Mouse (Mus musculus) midbrain, embryonic 11.5 days (tissue): ENCODE data around the gene Prss30. TPM values are rescaled to one million over a fixed set of nuclear protein-coding genes. Genes with fewer than 3 reads are reported as not detected.

Experiments
- ATAC-seq: fragments of 200-750 bp; cut with Nextera tagmentation; 2 replicates; pipeline ENCODE4 v1.8.0; 2017; ENCODE audit warnings: moderate TSS enrichment, moderate library complexity; ENCODE audit not compliant: low FRiP score
- DNase-seq: peaks from one replicate; pipeline ENCODE4 v3.0.0; 2015; ENCODE audit warnings: low spot score; ENCODE audit errors: missing footprints
- H3K27ac ChIP-seq: fragments of 300-500 bp; sonication (generic); 2 replicates; pipeline ENCODE4 v1.5.1; 2014; ENCODE audit warnings: low read depth, low read length
- H3K27me3 ChIP-seq: fragments of 300-500 bp; sonication (generic); 2 replicates; pipeline ENCODE4 v1.6.1; 2014; ENCODE audit warnings: mild to moderate bottlenecking, low read length, moderate library complexity, mixed read lengths; ENCODE audit not compliant: control insufficient read depth, insufficient read depth
- H3K36me3 ChIP-seq: fragments of 300-500 bp; sonication (generic); 2 replicates; pipeline ENCODE4 v1.6.1; 2014; ENCODE audit warnings: mild to moderate bottlenecking, low read length, moderate library complexity, mixed read lengths; ENCODE audit not compliant: control insufficient read depth, insufficient read depth
- H3K4me1 ChIP-seq: fragments of 300-500 bp; sonication (generic); 2 replicates; pipeline ENCODE4 v1.6.1; 2014; ENCODE audit warnings: low read length; ENCODE audit not compliant: control insufficient read depth, insufficient read depth
- H3K4me2 ChIP-seq: fragments of 300-500 bp; sonication (generic); 2 replicates; pipeline ENCODE4 v1.6.1; 2014; ENCODE audit warnings: mild to moderate bottlenecking, moderate library complexity
- H3K4me3 ChIP-seq: fragments of 300-500 bp; sonication (generic); 2 replicates; pipeline ENCODE4 v1.5.1; 2014; ENCODE audit warnings: low read depth, low read length
- H3K9ac ChIP-seq: fragments of 300-500 bp; sonication (generic); 2 replicates; pipeline ENCODE4 v1.6.1; 2014; ENCODE audit warnings: low read length
- H3K9me3 ChIP-seq: fragments of 300-500 bp; sonication (generic); 2 replicates; pipeline ENCODE4 v1.6.1; 2016; ENCODE audit warnings: low read length; ENCODE audit not compliant: control insufficient read depth
- WGBS: fragments of 180-500 bp; shearing (Covaris S2); extraction: QIAGEN DNeasy Blood & Tissue Kit; methylation state at CpG from one replicate; pipeline ENCODE4 v1.1.7; 2014; 5-methylcytosine and 5-hydroxymethylcytosine counted together
- polyA plus RNA-seq: library from polyadenylated mRNA; unstranded; fragments of >200 nt; fragmentation: Nextera tagmentation; extraction: Ambion mirVana; gene quantifications from 2 replicates; pipeline ENCODE4 v1.2.1, GENCODE M21; 2014

Gene Prss30
- polyA plus RNA-seq, 1 experiment from 2014 or later, result not detected

DNA sequence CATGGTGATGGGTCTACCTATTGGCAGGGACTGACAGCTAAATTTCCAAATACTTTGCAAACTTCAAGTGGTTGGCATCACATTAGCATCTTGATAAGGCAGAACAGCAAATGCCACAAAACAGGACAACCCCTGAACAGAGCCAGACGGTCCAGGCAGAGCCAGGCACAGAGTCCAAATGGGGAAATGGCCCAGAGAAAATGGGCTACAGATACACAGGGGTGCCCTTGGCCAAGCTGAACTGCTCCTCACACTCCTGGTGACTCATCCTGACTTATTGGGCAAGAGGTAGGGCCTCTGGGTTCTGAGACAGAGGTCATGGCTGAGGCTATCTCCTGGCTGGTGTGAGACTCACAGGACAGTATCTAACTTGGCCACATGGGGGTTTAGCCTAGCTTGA lies 27.0 kb upstream of the Prss30 start:
- Histone ChIP-seq H3K4me1 (no peaks in the 10 kb centered on the region), H3K9ac (no peak overlapping the region), H3K27ac (no peak overlapping the region), H3K4me3 (no peak overlapping the region), H3K9me3 (no peaks in the 10 kb centered on the region), H3K36me3 (no peaks in the 10 kb centered on the region), H3K27me3 (no peaks in the 10 kb centered on the region), H3K4me2 (no peak overlapping the region)
- 78% methylated on average over 1 of the region's 1 CpGs for WGBS
- ATAC-seq, result no peak
- no peak for DNase-seq

DNA sequence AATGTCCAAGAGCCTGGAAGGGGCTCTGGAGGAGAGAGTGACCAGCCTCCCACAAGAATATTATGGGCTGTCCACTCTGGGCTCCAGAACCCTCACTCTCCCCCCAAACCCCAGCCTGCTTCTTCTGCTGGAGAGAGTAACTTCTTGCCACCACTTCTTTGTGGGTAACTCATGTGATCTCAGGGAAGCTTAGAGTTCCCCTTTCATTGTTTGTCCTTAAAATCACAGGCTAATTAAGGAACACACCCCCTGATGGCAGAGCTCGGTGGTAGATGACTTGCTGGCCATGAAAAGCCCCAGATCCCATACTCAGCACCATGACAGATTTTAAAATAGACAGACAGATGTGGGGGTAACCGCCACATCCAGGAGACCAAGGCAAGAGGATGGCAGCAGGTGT lies 26.6 kb upstream of the Prss30 start:
- WGBS, result 59% methylated on average over 2 of the region's 2 CpGs
- Histone ChIP-seq H3K27me3 (no peaks in the 10 kb centered on the region), H3K9me3 (no peaks in the 10 kb centered on the region), H3K4me3 (no peak overlapping the region), H3K36me3 (no peaks in the 10 kb centered on the region), H3K4me1 (no peaks in the 10 kb centered on the region), H3K4me2 (no peak overlapping the region), H3K27ac (no peak overlapping the region), H3K9ac (no peak overlapping the region)
- no peak for DNase-seq
- no peak for ATAC-seq

DNA sequence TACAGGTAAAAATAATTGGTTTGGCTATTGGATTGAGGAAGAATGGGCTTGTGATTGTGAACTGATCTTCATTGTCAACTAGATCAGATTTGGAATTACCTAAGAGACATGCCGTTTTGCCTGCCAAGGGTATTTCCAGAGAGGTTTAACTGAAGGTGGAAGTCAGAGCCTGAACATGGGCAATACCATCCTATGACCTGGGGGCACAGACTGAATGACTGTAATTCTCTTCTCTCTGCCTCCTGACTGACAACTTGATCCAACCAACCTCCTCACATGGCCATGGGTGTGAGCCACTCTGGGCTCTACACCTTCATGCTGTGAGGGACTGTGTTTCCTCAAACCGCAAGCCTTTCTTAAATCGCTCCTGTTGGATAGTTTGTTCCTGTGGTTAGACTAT lies 24.7 kb upstream of the Prss30 start:
- Histone ChIP-seq H3K9me3 (no peaks in the 10 kb centered on the region), H3K4me2 (no peak overlapping the region), H3K27ac (no peak overlapping the region), H3K27me3 (no peaks in the 10 kb centered on the region), H3K9ac (no peak overlapping the region), H3K4me3 (no peak overlapping the region), H3K36me3 (no peaks in the 10 kb centered on the region), H3K4me1 (no peaks in the 10 kb centered on the region)
- DNase-seq (no peak), ATAC-seq (no peak)
- WGBS, result 95% methylated on average over 3 of the region's 3 CpGs

DNA sequence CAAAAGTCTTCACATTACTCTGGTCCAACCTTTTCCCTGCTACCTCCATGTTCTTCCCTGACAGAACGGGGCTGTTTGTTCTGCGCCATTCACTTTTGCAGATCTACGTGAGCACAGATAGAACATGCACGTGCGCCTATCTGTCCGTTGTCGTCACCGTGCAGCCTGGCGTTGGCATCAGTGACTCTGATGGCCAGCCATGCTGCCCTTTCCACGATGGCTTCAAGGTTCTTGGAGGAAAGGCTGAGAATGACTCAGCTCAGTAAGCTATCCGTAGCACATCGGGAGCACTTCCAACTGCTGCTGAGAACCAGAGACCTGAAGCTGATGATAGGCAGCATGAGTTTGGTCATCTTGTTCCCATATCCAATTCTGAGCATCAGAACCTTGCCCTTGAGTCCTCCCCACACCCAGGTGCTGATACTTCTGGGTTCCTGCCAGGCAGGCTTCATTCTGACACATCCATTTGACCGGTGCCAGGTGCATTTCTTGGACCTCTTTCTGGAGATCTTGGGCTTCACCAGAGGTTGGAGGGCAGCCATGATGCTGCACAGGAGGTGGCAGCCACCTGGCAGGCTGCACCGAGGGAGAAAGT lies 23.8 kb upstream of the Prss30 start:
- Histone ChIP-seq H3K4me2 (no peak overlapping the region), H3K9ac (no peak overlapping the region), H3K4me3 (no peak overlapping the region), H3K36me3 (no peaks in the 10 kb centered on the region), H3K9me3 (no peaks in the 10 kb centered on the region), H3K4me1 (no peaks in the 10 kb centered on the region), H3K27me3 (no peaks in the 10 kb centered on the region), H3K27ac (no peak overlapping the region)
- WGBS, result 90% methylated on average over 14 of the region's 14 CpGs
- ATAC-seq (no peak), DNase-seq (no peak)

DNA sequence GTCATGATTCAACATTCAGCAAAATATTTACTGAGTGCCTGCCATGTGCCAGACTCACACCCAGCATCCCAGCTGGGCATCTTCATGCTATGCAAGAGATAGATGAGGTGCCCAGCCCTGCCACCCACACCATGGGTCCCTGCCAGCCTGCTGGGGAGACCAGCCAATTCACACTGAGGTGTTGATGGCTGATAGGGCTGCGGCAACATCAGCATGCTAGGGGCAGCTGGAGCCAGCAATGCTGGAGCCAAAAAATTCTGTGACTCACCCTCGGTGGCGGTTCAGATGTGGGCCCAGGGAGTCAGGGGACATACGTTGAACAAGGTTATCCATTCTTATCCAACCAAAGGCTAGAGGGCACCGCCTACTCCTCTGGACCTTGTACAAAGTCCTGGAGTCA lies 20.0 kb upstream of the Prss30 start:
- H3K27ac ChIP-seq, result no peak overlapping the region
- no peaks in the 10 kb centered on the region for H3K9me3 ChIP-seq
- no peak overlapping the region for H3K4me3 ChIP-seq
- no peaks in the 10 kb centered on the region for H3K27me3 ChIP-seq
- no peak overlapping the region for H3K4me2 ChIP-seq
- 81% methylated on average over 5 of the region's 5 CpGs for WGBS
- no peaks in the 10 kb centered on the region for H3K4me1 ChIP-seq
- H3K36me3 ChIP-seq, result no peaks in the 10 kb centered on the region
- ATAC-seq (no peak), DNase-seq (no peak)
- H3K9ac ChIP-seq, result no peak overlapping the region

DNA sequence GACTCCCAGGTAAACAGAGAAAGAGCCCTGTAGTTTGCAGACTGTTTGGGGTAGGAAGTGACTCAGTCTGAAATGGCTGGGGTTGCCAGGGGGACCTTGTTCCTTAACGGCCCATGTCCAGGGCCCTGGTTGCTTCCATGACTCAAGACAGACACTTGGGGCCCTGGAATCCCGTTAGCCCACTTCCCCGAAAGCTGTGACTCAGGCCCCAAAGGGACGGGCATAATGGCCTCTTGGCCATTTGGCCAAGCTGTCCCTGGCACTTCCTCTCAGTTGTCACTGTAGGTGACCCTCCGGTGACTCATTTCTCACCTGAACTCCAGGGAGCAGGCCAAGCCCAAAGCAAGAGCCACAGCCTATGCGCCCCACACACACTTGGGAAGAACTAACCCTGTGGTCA lies 18.0 kb upstream of the Prss30 start:
- H3K9ac ChIP-seq, result no peak overlapping the region
- no peaks in the 10 kb centered on the region for H3K9me3 ChIP-seq
- no peak overlapping the region for H3K4me3 ChIP-seq
- no peaks in the 10 kb centered on the region for H3K36me3 ChIP-seq
- no peak overlapping the region for H3K4me2 ChIP-seq
- H3K4me1 ChIP-seq, result 0 out of 2 replicates have a peak, but pooled peaks cover 3% of the 10 kb centered on the region
- H3K27ac ChIP-seq, result no peak overlapping the region
- H3K27me3 ChIP-seq, result no peaks in the 10 kb centered on the region
- DNase-seq (no peak), ATAC-seq (no peak)
- 78% methylated on average over 6 of the region's 6 CpGs for WGBS

DNA sequence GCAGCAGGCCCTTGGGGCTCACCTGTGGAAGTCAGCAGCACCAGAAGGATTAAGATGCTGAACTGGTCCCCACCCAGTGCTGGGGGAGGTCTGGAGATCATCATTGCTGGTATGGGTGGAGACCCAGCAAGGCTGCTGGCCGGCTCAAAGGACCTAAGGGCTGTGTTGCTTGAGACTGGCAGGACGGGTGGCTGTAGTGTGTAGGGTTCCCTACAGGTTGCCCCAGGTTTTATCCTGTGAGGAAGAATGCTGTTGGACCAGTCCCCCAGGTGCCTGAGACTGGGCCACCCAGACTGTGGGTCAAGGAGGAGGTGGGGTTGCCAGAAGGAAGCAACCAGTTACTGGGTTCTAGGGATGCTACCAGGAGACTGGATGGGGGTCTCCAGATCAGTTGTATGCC lies 17.5 kb upstream of the Prss30 start, which contains the start of gene Prss22:
TSS of gene Prss22 (minus strand) at position 200 of the 400 bp plus-strand sequence.
- Histone ChIP-seq H3K36me3 (no peaks in the 10 kb centered on the region), H3K4me1 (0 out of 2 replicates have a peak, but pooled peaks cover 3% of the 10 kb centered on the region), H3K4me2 (no peak within 1 kb of the TSS), H3K9ac (no peak within 1 kb of the TSS), H3K27ac (no peak within 1 kb of the TSS), H3K4me3 (no peak within 1 kb of the TSS), H3K27me3 (no peaks in the 10 kb centered on the region), H3K9me3 (no peaks in the 10 kb centered on the region)
- DNase-seq (no peak), ATAC-seq (no peak)
- WGBS, result 71% methylated on average over 2 of the region's 2 CpGs

DNA sequence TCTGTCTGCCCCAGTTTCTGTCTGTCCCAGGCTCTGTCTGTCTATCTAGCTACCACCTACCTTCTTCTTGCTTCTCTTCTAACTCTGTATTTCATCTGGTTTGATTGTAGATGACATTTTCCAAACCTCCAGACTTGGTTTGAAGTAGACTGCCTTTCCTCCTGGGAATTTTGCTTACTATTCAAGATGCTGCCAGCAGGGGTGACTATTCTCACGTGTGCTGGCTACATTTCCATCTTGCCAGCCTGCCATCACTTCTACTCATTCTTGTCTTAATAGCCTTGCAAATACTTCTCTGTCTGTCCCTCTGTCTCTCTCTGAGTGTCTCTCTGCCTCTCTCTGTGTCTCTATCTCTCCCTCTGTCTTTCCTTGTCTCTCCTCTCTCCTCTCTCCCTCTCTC lies 15.1 kb upstream of the Prss30 start:
- ATAC-seq (no peak), DNase-seq (no peak)
- 35% methylated on average over 1 of the region's 1 CpGs for WGBS
- no peak overlapping the region for H3K27ac ChIP-seq
- H3K9me3 ChIP-seq, result no peaks in the 10 kb centered on the region
- H3K36me3 ChIP-seq, result no peaks in the 10 kb centered on the region
- no peak overlapping the region for H3K4me2 ChIP-seq
- H3K27me3 ChIP-seq, result no peaks in the 10 kb centered on the region
- no peak overlapping the region for H3K4me3 ChIP-seq
- H3K4me1 ChIP-seq, result peaks cover 4% of the 10 kb centered on the region; the same call in 1 of the 2 replicates
- no peak overlapping the region for H3K9ac ChIP-seq

DNA sequence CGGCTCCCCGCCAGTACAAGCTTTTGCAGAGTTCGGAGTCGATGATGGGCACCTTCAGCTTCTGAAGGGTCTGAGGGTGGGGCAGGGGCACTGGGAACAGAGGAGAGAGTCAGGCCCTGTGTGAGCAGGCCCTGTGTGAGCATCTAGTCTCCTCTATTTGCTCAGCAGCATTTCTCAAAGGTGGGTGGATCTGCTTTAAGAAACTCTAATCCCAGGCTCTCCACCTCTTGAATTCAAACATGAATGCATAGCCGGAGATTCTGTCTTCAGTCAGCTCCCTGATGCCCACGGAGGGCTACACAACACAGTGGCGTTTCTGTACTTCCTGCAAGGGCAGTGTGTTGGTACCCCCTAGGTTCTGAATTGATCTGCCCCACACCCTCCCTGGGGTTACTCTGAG lies 14.3 kb upstream of the Prss30 start:
- peaks cover 6% of the 10 kb centered on the region; the same call in 1 of the 2 replicates for H3K4me1 ChIP-seq
- DNase-seq (no peak), ATAC-seq (no peak)
- no peaks in the 10 kb centered on the region for H3K27me3 ChIP-seq
- H3K9me3 ChIP-seq, result no peaks in the 10 kb centered on the region
- H3K4me2 ChIP-seq, result no peak overlapping the region
- no peak overlapping the region for H3K27ac ChIP-seq
- no peak overlapping the region for H3K4me3 ChIP-seq
- H3K9ac ChIP-seq, result no peak overlapping the region; the same call in 1 of the 2 replicates
- H3K36me3 ChIP-seq, result no peaks in the 10 kb centered on the region
- WGBS, result 71% methylated on average over 7 of the region's 7 CpGs
